Mouse (Mus musculus): ENCODE measurements around the gene Gm20388.

Gm20388 gene

DNA sequence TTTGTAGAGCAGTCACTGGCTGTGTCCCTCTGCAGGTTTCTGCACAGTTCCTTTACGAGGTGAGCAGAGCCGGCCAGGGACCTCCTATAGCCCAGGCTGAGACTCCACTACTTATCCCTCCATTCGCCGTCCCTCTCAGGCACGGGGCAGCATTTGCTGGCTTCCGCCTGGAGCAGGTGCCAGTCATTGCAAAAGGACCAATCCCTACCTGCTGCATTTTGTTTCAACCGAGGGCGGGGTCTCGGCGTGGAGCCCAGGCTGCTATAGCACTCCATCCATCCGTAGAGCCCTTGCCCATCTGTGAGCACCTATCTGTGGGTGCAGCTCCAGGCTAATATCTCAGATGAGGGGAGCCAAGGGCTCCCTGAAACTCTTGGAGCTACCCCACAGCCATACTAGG lies 2759.4 kb downstream of the Gm20388 start:
- DNase-seq = no peak

DNA sequence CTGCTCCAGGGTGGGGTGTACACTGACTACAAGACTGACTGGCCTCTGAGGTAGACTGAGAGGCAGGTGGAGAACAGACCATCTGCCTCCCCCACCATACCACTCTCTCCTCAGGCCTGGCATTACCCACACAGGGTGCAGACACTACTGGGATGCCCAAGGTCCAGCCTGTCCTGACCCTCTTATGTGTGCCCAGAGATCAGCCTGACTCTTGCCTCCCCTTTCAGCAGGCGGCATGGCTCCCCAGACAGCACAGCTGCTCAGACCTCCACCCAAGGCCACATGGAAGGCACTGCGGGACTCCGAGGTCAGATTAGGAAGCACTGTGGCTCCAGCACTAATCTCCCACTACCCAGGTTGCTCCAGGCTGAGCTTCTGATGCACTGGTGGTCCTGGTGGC lies 2760.1 kb downstream of the Gm20388 start:
- DNase-seq = no peak

DNA sequence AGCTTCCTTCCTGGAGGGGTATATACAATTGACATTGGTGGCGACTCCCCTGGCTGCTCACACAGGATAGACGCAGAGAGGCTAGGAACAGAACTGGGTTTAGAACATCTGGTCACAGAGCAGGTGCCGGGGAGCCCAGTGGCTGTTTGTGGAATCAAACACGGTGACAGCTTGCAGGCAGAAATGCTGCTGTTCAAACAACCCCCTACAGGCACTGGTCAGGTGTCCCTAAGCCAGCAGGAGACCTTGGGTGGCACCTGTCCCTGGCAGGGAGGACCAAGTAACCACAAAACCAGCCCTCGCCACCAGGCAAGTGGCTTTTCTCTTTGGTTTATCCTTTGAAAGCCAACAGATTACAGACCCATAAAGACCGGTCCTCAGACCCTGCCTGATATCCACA lies 2761.3 kb downstream of the Gm20388 start:
- DNase-seq = no peak

DNA sequence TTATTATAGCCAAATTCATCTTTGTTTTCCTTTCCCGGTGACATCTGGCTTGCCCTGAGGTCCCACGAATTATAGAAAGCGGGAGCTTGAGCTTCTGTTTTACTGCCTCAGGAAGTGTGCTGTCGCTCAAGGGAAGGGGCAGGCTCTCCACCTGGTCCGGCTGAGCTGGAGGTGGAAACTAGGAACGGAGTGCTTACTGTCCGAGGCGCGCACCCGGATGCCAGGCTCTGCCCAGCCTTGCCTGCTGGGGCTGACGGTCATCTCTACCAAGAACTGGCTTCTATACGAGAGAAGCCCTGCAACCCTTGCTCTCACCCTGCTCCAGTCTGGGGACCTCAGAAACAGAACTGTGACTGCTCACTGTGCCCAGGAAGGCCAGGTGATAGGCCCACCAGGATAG lies 2763.3 kb downstream of the Gm20388 start:
- DNase-seq = no peak

DNA sequence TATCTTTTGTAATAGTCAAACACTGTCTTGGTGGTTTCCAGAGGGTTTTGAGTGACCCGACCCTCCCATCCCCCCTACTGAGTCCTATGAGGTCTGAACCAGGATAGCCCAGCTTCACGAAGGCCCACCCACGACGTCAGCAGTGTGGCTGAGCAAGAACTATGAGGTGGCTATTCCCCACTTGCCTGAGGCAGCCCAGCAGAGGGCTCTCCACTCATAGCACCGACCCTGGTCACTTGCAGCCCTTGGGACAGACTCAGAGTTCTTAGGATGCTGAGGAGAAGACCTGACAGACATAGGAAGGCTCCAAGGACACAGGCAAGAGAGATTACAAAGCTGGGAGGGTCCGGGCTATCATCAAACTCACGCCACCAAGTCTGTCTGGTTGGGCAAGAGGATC lies 2764.4 kb downstream of the Gm20388 start:
- peak; percentile 54 to 69 for DNase-seq

DNA sequence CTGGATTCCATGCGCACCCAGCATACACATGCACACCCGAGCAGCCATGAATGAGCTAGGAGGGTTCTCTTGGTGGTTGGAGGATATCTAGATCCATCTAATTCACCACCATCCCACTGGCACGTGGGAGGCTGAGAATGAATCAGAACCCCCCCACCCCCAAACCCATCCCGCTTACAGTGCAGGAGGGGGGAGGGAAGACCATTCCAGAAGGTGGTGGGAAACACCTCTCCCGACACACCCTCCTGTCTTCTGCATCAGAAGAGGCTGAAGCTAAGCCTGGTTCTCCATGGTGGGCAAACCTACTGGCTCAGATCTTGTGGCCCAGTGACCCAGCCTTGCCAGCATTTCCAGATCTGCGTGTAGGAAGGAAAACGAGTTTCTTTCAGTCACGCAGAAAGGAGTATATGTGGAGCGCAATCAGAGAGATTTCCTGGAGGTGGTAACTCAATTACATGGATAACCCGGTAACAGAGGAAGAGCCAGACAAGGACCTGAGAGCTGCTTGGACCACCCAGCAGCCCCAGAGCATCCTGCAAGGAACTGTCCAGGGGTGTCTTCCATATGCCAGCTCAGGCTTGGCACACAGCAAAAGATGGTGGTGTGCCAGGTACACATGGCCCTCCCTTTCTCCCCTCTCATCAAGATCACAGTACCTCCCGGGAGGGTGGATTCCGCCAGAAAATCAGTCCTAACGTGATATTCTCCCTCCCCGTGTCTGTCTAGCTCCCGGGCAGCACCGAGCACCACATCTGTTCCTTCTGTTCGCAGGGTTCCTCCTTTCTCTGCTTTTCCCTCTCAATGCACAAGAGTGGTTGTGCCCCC lies 2765.2 kb downstream of the Gm20388 start:
- DNase-seq = no peak

DNA sequence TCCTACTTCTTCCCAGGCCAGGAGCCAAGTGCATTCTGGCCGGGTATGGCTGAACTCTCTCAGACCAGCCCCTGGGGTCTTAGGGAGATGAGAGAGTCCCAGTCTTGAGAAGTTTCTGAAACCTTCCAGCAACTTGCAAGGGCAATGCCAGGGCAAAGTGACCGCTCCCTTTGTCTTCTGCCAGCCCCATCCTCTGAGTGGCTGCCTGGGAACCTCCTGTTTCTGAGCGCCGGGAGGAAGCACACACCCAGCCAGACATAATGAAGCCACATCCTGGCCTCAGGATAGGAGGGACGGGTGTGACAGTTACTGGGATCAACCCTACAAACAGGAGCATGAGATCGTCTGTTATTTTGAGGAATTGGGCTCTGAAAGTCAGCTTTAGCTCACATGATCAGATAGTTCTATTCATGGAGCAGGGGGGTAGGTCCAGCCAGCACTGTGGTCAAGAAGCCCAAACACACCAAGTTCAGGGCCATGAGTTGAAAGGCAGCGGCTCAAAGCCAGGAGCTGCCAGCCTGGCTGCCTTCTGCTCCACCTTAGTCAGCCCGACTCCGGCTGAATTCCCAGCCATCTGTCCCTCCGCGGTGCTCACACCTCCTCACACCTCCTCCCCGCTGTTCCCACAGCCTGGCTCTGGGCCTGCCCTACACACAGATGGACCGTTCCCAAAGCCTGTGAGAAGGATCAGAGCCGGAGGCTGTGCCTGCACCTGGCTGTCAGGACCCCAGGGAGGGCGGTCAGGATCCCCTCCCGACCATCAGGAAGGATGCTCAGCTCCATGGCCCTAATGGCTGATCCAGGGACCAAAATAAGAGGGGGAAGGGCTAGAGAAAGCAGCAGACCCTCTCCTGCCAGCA lies 2766.2 kb downstream of the Gm20388 start:
- DNase-seq = peak; percentile 69 to 84

DNA sequence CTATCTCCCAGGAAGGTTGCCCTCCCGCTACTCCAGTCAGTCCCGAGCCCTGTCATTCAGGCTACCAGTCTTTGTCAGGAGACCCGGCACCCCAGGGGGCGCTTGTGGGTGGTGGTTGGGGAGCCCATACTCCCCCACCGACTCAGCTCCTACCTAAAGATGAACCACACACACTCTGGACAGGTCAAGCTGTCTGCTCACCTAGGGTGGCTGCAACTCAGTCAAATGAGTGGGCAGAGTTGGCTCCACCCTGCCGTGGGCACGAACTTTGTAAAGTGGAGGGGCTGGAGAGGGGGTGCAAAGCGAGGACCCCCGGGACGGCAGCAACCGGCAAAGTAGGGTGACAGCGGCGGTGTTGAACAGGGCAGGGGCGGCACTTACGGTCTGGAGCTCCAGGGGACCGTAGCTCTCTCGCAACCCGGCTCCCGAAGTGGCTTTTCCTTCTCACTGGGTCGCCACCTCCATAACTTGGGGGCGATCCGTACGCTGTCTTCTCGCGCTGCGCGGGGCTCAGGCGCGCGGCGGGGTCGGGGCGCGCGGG lies 2766.9 kb downstream of the Gm20388 start:
- DNase-seq = peak in 1 of 2 experiments; percentile 48

DNA sequence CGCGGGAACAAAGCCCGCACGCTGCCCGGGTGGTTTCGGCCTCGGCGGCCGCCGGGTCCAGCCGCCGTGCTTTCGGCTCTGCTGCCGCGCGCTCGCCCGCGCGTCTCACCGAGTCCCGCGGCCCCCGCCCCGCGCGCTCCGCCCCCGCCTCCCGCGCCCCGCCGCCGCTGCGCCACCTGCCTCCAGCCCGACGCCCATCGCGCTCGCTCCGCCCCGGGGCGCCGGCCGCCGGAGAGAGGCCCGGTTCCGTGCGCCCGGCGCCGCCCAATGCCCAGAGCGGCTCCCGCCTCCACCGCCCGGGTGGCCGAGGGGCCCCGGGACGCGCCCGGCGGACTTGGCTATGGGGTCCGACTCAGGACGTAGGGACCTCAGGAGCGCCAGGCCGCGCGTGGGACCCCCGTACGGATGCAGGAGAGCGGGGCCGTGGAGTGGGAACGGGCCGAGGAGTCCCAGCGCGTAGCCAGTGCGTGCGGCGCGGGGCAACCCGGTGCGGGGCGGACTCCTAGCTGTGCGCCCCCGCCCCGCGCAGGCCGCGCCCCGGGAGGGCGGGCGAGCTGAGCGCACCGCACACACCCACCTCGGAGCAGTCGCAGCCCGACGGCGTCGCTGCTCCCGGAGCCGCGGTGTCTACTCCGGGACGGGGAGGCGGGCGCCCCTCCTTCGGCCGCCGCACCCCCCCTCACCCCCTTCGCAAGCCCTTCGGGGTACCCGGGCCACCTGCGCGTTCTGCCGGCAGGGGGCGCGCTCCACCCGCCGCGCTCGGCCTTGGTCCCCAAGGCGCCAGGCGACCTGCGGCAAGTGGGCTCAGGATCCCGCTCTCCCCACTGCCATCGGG lies 2767.6 kb downstream of the Gm20388 start:
- DNase-seq = peak; percentile 88 to 90

DNA sequence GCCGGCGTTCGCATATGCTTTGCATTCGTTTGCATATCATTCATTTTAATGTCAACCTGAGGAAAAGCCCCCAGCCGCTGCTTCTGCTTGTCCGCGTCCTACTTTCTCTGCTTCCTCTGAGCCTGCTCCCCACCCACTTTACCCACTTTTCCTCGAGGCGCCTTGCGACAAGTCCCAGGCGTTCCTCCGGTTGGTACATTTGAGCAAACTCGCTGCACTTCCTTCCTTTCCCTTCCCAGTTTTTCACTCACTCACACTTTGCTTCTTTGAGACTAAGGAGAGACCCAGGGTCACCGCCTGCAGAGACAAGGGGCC lies 2768.2 kb downstream of the Gm20388 start:
- no peak for DNase-seq

DNA sequence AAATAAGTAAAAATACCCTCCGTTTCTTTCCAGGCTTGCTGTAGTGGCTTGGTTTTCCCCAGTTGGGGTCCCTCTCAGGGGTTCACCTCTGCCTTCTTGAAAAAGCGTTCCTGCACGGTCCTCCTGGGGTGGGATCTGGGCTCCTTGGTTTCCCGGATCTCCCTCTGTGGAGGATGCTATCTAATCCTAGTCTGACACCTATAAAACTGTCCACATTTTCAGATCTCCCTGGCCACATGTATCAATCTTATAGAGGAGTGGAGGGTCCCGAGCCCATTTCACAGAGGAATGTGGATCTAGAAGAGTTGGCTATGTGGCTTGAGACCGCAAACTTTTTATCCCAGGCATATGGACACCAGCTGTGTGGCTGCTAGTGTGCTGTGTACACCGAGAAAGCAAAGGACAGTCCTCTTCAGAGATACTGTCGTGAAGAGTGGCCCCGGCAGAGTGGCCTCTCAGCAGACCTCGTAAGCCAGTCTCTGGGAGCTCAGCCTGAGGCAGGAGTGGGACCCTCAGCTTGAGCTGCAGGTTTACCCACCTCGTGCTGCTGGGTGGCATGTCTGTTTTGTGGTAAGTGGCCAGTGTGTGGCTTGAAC lies 2768.8 kb downstream of the Gm20388 start:
- no peak for DNase-seq

DNA sequence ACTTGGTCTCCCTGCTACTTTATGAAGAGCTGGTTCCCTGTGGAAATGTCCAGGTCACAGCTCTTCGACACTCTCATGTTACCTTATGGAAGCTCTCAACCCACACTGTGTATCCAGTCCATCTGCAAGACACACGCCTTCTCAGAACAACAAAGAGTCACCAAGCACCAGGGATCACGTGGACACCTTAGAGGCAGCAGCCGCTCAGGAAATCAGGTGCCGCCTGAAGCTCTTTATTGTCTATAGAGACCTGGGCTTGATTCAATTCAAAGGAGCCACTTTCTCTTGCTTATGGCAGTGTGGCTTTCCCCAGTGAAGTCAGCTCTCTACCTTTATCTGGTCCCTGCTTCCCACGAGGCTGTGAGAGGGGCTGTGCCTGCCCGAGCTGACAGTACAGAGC lies 2769.5 kb downstream of the Gm20388 start:
- no peak for DNase-seq

DNA sequence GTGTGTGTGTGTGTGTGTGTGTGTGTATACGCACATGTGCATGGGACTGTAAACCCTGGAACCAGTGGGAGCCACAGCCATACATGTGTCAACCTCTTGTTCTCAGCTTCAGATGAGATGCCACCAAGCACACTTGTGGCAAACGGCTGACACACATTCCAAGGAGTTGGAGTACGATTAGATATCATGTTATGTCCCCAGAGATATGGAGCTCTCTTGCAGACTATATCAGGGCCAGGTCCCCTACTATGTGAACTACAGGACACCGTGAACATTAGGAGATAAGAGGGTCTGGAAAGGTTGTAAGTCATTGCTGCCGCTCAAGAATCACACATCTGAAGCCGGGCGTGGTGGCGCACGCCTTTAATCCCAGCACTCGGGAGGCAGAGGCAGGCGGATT lies 2772.2 kb downstream of the Gm20388 start:
- no peak for DNase-seq

DNA sequence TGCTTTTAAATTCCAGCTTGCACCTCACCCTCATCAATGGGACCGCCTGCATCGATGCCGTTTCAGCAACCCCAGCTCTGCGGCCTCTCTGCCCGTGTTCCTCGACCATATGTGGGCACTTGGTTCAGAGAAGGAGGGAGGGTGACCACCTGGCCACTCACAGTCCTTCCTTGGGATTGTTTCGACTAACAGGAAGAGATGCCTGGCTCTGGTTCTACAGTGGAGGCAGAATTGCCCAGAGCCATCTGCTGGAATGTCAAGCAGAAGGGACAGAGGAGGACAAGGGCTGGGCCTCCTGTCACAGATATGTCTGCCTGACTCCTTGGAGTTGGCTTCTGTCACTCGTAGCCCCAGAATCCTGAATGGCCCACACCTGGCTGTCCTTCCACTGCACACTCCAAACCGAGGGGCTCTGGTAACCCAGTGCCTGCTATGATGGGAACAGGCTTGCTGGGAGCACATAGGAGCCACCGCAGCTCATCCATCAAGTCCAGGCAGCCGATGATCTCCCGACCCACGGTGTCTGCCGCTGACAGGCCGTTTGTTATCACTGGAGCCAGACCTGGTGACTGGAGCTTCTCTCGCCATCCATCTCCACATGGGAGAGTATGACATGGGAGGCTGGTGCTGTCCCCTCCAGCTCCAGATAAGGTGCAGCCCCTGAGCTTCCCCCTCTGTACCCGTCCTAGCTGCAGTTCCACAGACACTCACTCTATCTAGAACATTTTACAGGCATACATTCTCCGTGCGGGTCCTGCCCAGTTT lies 2774.6 kb downstream of the Gm20388 start:
- DNase-seq = no peak

DNA sequence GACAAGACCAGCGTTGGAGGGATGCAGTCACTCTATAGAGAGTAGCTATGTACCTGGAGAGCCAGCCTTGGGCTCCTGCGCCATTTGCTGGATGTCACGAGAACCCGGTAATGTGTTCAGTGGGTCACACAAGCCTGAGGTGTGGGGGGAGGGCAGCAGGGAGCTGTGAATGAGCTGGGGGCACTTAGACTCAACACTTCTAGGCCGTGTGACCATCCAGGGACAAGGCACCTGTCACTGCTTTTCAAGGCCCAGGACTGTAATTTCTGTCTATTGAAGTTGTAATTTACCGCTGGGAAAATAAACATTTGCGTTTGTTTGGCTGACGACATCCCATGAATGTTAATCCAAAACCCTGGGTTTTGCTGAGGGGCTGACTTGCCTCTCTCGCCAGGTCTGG lies 2776.2 kb downstream of the Gm20388 start:
- no peak for DNase-seq

DNA sequence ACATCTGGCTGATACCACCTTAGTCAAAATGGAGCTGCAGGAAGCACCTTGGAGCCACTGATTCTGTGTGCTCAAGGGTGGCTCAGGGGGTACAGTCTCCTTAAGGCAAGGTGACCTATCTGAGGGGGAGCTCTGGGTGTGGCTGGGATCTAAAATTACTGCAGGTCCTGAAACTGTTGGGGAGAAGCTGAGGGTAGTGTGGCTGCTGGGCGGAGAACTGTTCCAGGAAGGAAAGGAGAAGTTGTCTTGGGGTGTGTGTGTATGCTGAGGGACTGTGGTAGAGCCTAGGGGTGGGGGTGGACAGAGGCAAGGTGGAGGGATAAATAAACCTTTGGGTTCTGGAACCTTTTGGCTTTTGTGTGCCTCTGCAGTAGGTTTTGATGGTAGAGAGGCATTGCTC lies 2778.7 kb downstream of the Gm20388 start:
- DNase-seq = no peak

DNA sequence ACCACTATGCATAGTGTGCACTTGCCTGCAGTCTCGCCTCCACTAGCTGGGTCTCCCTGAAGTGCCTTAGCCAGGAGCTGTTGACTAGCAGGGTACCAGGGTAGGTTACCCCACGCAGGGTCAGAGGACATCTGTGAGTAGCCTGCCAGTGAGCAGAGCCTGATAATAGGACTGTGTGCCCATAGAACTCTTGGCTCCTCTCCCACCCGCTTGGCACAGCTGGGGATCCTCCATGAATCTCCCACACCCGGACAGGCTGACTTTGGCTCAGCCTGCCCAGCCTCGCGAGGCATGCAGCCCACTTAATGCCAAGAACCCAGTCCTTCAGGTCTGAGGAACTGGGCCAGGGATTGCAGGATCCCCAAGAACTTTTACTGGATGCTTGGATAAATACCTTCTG lies 2780.4 kb downstream of the Gm20388 start:
- no peak for DNase-seq

DNA sequence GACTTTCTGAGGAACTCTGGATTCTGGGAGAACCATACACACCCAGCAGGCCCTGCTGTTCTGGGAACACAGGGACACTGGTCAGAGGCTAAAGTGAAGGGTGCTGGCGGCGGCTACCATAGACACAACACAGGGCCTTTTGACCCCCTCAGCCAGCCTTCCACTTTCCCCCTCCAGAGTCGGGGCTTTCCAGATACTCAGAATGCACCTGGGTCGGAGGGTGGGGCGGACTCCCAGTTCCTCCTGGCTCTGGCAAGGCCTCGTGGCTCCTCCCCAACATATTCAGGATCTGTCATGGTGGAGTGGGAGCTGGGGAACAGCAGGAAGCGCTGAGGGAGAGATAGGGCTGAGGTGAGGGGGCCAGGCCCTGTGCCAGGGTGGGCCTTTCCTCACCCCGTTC lies 2781.5 kb downstream of the Gm20388 start:
- DNase-seq = no peak

DNA sequence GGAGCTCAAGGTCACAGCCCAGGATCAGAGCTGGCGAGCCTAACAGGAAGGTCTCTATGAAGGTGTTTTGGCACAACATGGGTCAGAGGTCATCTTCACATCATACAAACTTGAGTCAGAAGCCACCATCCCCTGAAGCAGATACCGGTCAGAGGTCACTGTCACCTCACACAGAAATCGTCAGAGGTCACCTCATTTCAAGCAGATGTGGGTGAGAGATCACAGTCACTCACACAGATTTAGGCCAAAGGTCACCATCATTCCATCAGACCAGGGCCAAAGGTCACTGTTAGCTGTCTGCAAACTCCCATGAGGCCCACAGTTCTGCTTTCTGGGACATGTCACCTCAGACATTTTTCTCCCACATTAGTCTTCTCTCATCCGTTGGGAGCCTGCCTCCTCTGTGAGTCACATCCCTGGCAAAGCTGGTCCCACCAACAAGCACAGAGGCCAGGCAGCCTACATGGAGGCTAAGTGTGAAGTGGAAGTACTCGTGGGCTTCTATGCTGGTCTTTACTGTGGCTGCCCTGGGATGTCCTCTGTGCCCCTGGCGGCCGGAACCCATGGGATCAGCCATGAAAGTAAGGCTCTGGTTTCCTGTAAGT lies 2784.9 kb downstream of the Gm20388 start:
- DNase-seq = peak; percentile 25 to 46

DNA sequence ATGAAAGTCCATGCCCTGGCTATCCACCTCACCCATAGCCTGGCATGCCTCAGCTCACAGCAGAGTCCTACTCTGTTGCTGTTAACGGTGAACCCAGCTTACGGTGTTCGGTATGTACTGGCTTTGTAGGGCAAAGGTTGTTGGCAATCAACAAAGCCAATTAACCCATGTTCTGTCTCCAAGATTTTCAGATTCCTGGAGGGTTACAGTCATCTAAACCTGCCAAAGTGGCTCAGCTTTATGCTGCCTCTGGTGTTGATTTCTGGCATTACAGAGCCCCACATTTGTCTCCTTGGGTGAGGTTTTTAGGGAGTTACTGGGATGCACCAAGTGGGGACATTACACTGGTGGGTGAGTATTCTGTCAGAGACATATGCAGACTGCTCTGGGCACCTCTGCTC lies 2786.5 kb downstream of the Gm20388 start:
- DNase-seq = peak in 1 of 2 experiments; percentile 64

DNA sequence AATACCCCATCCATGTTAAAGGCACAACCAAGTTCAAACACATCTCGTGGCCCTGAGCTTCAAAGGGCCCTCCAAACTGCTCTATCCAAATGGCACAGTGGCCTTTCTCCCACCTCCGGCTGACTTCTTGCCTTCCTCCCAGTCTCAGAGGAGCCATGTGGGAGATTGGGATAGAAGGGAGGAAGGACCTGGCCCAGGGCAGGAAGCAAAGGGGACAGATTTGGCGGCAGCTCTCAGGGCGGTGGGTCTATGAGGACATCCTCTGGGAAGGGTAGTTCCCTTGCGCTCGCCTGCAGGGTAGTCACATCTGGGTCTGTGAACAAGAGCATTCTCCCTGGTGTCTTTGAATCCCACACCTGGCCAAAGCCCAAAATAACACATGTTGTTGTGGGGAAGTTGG lies 2786.9 kb downstream of the Gm20388 start:
- DNase-seq = no peak
